Mouse (Mus musculus): ENCODE results near the gene Slc38a6.

Slc38a6 gene

DNA sequence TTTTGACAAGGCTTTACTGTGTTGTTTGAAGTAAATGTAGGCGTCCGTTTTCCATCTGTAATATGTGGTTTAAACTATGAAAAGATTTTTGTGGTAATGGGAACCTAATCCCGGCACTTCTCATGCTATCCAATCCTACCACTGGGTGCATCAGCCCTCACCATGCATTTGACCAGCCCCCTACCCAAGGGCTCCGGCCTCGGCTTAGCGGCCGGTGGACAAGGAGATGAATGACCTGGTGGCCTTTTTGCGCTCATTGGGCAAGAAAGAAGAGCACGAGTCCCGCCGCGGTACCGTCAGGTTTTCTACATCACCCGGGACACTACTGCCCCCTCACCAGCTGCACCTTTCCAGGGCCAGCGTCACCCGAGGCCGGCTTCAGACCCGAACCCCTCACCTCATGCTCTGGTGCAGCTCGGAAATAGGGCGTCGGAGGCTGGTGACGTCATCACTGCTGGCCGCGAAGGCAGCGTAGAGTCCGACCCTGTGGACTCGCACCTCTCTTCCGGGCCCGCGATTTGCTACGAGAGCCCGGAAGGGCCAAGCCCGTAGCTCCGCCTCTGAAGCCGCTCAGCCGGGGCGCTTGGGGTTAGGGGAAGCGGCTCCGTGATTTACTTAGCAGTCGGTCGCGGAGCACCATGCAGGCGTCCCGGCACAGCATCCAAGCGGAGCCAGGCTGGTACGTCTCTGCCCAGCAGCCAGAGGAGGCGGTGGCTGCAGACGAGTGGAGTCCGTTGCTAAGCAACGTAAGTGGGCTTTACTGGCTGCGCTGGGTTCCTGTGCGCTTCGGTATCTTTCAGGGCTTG lies at the start of gene Slc38a6, which contains the start of gene Trmt5:
Gene Slc38a6 (plus strand): TSS at position 493 of the 806 bp plus-strand sequence.
Gene Trmt5 (minus strand): TSS at position 424 of the 806 bp plus-strand sequence.
- in situ Hi-C loops (cut with MboI; ENCODE audit: low sequenced_read_pairs), result no loop called here

DNA sequence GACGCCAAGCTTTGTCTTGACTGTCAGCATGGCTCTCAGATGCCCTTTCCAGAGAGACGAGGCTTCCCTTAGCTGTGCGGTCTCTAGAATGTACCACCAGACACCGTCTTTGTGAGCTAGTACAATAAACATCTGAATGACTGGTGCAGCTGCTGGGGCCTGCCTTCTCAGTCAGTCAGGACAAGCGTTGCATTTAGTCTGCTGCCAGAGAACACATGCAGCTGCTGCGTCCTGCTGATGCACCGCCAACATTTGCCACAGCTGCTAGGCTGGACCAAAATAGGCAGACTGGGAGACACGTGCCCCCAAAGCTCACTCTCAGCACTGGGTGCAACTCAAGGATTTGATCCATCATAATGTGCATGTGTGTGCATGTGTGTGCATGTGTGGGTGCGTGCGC lies 44.6 kb upstream of the Slc38a6 start:
- in situ Hi-C loops (cut with MboI; ENCODE audit: low sequenced_read_pairs), result no loop called here

DNA sequence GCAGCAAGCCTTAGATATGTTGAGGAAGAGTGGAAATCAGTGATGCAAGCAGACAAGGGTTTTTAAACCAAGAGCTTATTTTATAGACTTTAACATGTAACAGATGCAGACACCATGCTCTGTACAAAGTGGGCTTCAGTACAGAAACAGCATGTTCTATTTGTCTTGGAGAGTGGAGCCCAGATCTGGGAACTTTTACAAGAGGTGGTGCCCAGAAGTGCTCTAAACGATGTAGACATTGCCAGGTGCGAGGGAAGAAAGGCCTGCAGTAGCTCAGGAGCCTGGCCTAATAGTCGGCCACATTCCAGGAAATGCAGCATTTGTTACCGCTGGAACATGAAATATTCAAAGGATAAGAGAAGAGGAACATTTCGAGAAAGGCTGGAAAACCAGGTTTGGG lies 40.9 kb upstream of the Slc38a6 start:
- in situ Hi-C loops (cut with MboI; ENCODE audit: low sequenced_read_pairs), result no loop called here

DNA sequence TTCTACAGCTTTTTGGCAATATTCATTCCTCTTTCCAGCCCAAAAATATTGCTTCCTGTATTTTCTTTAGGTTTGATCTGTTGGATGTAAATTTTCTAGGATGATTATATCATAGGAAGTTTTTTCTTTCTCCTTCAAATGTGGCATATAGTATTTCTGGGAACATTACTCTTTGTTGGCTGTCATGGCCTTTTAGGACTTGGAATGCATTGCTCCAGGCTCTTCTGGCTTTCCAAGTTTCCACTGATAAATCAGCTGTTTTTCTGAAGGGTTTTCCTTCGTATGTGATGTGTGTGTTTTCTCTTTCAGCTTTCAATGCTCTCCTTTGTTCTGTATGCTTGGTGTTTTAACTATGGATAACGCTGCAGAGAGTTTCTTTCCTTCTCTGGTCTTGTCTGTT lies 31.6 kb upstream of the Slc38a6 start:
- in situ Hi-C loops (cut with MboI; ENCODE audit: low sequenced_read_pairs), result no loop called here

DNA sequence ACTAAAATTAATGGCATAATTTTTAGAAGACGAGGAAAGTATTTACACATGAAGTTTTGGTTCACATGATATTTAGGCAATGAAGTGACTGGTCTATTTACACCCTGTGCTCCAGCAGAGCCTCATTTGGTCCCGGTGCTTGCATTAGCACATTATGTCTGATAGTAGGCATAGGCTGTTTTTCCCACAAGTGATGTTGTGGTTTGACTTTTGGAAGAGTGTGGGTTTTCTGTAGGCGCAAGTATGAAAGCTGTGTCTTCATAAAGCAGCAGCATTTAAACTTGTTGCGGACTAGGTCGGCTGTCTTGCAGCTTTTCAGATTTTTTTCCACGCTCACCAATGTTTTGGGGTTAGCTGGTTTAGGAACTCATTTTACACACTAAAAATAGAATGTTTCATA lies 27.3 kb upstream of the Slc38a6 start:
- in situ Hi-C loops (cut with MboI; ENCODE audit: low sequenced_read_pairs), result no loop called here

DNA sequence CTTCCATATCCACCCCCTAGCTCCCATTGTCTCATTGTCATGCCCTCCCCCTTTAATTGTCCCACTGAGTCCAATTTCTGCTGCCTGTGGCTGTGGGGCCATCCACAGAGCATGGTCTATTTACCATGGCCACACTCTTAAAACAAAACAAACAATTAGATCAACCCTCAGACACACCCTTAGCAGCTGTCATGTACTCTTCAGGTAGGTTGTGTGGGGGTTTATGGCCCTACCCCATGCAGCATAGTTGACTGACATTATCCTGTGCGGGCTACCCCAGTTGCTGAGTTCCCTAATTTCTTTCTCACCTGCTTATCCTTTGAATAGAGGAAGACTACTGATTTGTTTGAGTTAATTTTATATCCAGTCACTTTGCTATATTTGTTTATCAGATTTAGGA lies 26.2 kb upstream of the Slc38a6 start:
- in situ Hi-C loops (cut with MboI; ENCODE audit: low sequenced_read_pairs), result no loop called here

DNA sequence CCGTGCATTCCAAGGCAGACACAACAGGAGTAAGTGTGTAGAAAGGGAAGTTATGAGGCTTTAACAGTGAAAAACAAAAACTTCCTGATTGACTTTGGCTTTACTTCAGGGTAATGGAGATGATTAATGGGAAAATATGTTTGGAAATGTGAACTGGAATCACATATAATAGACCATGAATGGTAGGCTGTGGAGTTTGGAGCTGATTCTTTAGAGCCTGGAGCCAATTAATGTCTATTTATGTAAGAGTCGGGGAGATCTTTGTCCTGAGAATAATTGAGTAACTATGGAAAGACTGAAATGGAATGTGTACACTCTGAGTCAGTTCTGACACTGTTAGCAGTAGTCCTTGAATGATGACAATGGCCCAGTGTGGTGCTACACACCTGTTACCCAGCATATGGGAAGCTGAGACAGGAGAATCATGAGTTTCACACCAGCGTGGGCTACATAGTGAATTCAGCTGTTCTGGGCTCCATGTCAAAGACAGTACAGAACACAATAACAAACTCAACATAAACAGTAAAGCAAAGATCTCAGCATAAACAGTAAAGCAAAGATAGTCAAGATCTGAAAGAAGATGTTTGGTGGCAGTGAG lies 21.1 kb upstream of the Slc38a6 start:
- in situ Hi-C loops (cut with MboI; ENCODE audit: low sequenced_read_pairs), result no loop called here

DNA sequence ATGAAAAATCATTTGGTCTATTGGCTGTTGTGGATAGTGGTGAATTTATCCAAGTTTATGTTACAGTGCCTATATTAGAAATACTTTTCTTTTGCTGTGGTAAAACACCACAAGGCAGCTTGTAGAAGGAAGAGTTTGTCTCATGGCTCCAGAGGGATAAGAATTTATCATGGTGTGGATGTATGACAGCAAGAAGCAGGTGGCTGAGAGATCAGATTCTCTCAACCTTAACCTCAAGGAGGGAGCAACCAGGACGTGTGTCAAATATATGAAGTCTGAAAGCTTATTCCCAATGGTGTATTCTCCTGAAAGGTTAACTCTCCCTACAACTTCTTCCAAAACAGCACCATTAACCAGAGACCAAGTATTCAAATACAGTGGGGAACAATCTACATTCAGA lies 20.0 kb upstream of the Slc38a6 start:
- in situ Hi-C loops (cut with MboI; ENCODE audit: low sequenced_read_pairs), result no loop called here

DNA sequence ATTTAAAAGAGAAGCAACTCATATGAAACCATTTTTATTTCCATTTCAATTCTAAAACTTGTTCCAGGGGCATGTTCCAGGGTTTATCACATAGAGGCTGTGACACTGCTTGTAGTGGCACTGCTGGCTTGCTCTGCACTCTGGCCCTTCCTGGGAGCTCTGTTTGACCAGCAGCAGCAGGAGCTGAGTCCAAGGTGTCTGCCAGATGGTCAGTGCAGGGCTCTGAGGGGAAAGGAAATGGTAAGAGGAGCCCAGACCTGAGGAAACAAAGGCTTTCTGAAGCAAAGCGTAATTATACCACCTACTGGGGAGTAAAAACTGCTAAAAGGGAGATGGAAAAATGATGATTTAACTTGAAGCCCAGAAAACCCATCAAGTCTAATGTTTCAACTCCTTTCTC lies 18.1 kb upstream of the Slc38a6 start:
- in situ Hi-C loops (cut with MboI; ENCODE audit: low sequenced_read_pairs), result no loop called here

DNA sequence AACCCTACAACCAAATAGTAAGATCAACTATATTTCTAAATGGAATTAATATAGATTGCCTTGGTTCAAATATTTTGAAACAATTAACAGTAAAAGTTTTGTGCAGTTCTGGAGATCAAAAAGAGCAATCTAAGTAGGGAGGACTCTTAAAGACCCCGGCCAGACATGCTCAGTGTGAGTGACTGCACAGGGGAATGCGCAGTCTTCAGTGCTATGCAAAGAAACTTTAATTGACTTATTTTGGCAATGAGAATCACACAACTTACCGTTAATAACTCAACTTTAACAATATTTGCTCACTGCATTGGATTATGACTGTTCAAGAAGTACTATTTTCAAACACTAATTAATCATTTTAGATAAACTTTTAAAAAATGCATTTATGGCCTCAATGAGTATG lies 17.0 kb upstream of the Slc38a6 start:
- in situ Hi-C loops (cut with MboI; ENCODE audit: low sequenced_read_pairs), result no loop called here

DNA sequence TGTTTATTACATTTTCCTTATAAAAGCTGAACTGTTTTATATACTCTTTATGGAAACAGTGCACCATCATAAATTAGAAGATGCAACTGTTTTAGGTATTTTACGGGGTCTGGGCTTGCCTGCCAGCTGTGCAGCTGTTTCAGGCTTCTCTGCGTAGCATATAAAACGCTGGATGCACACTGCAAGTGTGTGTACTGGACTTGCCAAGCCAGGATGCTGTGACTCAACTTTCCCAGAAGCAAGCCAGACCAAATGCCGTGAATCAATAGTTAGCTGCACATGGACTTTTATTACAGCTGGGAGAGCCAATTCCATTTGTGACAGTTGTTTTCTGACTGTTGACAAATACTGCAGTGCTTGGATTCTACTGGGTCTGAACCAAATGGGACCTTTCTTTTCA lies 16.6 kb upstream of the Slc38a6 start:
- in situ Hi-C loops (cut with MboI; ENCODE audit: low sequenced_read_pairs), result no loop called here

DNA sequence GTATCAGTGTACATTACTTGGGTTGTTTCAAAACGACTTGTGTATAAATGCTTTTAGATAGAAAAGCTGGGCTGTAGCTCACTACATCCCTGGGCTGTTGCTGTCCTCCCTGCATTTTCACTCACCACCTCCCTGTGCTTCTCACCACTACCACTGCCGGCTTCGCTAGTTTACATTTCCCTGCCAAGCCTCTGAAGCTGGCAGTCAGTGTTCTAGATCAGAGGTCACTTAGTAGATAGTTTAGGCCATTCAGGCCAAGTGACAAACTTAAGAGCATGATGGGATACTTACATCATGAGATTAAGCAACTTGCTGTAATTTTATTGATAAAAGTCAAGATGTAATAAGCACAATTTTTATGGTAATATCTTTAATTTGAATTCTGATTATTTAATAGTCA lies 11.7 kb upstream of the Slc38a6 start:
- in situ Hi-C loops (cut with MboI; ENCODE audit: low sequenced_read_pairs), result no loop called here

DNA sequence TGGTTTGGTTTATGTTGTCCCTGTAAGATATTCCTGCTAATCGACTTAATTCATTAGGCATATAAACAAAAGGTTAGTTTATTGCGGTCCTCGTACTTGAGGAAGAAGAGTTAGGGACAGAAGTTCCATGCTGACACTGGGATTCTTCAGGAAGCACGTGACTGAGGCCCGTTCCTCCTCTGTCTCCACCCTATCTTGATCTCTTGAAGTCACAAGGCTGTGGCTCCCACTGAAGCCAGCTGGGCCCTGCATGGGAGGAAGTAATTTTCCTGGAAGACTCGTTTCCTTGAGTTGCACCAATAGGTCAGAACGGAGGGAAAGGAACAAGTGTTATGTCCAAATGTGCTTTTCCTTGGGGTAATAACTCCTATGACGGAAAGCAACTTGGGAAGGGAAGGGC lies 1.0 kb downstream of the Slc38a6 start:
- in situ Hi-C loops (cut with MboI; ENCODE audit: low sequenced_read_pairs), result no loop called here

DNA sequence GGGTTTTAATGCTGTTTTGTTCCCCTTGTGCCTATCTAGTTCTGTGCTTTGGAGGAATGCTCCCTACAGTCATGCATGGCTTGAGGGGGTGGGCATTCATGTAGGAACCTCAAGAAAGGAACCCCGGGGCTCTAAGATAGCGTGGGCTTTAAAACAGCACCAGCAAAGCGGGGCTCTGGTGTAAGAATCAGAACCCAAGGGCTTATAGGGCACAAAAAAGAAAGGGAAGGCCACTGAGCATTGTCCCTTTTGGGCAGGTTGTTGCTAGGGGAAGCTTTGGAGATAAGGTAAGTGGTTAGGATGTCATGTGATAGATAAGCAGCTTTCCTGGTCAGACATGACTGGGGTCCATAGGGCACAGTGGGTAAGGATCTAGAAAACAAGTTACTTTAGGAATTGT lies 2.0 kb downstream of the Slc38a6 start:
- in situ Hi-C loops (cut with MboI; ENCODE audit: low sequenced_read_pairs), result no loop called here

DNA sequence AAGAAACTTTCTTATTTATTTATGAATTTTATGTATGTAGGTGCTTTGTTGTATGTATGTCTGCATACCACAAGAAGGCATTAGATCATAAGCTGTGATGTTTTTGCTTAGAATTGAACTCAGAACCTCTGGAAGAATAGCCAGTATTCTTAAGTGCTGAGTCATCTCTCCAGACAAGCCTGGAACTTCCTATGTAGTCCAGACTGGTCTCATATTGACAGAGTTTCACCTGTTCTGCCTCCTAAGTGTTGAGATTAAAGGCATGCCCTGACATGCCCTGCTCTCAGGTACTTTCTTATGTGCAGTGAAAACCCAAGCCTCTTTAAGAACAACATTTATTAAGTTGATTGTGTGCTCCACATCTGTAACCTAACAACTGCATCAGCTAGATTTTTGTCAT lies 8.3 kb downstream of the Slc38a6 start:
- in situ Hi-C loops (cut with MboI; ENCODE audit: low sequenced_read_pairs), result no loop called here

DNA sequence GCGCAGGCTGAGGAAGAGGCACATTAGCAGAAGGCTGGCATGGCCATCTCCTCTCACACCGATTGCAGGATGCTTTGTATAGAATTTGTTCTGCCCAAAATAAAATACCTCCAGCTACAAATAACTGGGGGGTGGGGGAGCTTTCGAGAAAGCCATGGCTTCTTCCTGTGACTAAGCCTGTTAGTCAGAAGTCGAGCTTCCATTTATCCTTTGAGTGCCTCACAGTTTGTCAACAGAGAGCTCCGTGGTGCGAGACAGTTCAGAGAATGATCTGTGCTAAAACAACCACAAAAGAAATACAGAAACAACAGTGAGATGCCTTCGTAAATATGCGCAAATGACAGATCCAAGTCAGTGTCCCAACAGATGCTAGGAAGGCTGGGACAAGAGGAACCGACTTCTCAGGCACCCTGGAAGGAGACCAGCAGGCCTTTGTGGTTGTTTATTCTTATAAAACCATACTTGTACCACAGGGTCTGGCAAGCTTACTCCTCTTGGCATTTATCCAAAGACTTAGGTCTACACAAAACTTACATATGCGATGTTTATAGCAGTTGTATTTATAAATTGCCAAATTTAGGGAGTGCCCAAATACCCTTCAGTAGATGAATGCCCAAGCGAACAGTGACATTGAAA lies 9.0 kb downstream of the Slc38a6 start:
- in situ Hi-C loops (cut with MboI; ENCODE audit: low sequenced_read_pairs), result no loop called here

DNA sequence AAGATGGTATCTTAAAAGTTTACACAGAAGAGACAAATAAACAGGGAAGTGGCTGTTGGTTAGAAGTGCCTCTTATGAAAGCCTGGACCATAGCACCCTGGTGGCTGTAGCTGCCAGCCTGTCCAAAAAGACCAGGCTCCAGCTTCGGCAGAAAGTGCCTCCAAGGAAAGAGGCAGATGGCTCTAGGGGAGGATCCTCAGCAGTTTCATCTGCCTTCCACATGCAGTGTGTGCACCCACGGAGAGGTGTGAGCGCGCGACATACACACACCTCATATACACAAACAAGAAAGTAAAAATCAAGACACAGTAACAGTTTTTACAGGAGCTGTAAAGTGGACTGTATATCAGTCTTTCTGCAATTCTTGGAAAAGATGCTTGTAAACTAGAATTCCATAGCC lies 12.0 kb downstream of the Slc38a6 start:
- in situ Hi-C loops (cut with MboI; ENCODE audit: low sequenced_read_pairs), result no loop called here

DNA sequence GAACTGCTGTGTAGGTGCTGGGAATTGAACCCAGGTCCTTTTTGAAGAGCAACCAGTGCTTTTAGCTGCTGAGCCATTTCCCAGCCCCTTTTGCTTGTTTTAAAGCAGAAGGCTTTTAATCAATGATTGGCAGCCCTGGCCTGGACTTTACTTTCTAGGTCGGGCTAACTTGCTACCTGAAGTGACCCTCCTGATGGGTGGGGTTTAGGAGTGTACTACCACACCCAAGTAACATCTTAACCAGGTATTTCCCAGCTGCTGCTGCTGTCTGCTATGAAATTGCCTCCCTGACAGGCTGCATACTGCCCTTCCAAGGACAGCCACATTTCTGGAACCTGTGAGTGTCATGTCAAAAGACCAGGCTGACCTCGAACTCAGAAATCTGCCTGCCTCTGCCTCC lies 14.0 kb downstream of the Slc38a6 start:
- in situ Hi-C loops (cut with MboI; ENCODE audit: low sequenced_read_pairs), result no loop called here

DNA sequence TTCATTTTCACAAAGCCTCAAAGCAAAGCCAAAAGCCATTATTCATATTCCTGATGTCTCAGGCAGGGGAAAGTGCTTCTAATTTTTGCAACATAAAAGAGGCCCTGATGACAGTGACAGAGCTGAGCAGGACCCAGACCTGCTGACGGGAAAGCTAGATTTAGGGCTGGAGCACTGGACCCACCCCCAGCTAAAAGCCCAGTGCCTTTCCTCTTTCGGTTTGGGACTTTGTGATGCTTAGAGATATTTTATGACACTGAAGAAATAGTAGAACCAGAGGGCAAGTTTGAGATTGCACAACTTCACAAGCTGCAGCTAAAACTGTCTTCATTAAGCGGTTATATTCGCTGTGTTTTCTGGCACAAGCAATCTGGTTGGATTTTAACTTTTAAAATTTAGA lies 18.1 kb downstream of the Slc38a6 start:
- in situ Hi-C loops (cut with MboI; ENCODE audit: low sequenced_read_pairs), result no loop called here

DNA sequence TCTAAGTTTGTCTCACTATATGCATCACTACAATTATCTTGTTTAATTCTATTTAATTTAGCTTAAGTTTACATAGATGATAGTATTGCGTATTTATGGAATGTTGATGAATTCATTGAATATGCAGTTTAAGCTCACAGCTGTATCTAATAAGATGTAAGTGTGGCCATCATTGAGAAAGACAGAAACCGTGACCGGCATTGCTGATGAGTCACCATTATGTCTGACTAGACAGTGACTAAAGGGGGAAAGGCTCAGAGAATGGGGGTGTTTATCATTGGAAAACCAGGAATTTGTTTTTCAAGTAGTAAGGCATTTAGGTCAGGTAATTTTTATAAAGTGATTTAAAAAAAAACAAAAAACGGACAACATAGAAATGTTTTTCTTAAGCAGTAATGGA lies 21.2 kb downstream of the Slc38a6 start:
- in situ Hi-C loops (cut with MboI; ENCODE audit: low sequenced_read_pairs), result no loop called here

DNA sequence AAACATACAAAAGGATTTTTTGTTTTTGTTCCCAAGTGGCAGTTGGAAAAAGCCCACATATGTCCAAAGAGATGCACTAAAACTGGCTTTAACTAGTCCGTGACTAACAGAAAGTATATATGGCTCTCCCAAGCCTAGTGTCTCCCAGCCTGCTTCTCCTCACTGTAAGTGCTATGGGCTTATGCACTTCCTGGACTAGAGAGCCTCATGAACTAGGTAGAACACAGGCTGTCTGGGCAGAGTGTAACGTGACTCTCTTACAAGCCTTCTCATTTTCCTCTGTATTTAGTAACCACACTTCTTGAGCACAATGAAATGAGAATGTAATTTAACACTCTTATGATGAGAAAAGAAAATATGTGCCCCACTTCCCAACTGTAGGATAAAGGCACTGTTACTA lies 22.1 kb downstream of the Slc38a6 start:
- in situ Hi-C loops (cut with MboI; ENCODE audit: low sequenced_read_pairs), result no loop called here

Measured in CH12F3 (cell line).